Comparison of ENCODE assay signal across 8 mouse cellular contexts in the genomic region with DNA sequence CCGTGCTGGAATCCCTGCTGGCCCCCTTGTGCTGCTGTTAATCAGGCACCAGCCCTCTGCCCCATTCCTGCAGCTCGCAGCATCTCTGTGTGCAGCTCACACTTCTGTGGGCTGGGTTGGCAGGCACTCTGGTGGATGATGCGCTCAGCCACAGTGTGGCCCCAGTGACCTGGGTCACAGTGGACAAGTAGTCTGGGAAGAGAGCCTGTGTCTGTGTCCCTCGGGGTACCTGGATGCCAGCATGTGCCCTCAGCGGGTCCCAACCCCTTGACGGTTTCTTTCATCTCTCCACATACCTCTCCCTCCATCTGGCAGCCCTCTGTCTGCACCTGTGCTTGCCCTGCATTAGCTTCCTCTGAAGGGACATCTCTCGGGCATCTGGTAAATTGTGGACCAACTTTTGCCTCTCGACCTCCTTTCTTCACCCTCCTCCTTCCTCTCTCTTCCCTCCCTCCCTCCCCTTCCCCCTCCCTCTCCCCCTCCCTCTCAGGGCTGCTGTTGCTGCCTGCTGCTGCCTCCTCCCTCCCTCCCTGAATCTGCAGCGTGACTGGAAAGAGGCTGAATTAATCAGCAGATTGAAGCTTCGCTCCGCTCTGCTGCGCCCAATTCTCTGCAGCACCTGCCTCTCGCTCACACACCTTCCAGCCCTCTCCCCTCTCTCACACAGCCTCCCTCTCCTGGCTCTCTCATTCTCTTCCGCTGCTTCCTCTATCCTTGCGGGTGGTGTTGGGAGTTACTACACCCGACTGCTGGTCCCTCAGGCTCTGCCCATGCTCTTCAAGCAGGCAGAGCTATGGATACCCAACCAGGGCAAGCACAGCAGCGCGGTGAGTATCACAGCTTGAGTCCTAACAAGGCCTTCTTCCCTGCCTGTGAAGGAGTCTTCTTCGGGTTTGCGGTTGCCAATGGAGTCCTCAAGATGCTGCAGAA. TPM values are rescaled to one million over a fixed set of nuclear protein-coding genes. Genes with fewer than 3 reads are reported as not detected.
DNase-seq lines count a peak whose midpoint lies in the region; ATAC-seq and TF ChIP-seq lines count a peak whose summit lies in the region.

No protein-coding gene starts in this region.

- H3K4me3 ChIP-seq in hindbrain, embryonic 13.5 days, result peak overlapping the region; percentile 23
- peak overlapping the region; percentile 50 for H3K4me3 ChIP-seq in left cerebral cortex, adult 2 months
- peak overlapping the region; percentile 27 for H3K4me3 ChIP-seq in midbrain, embryonic 16.5 days (ENCODE audit: low read depth, low read length)

- peak; percentile 18 for DNase-seq in gastrocnemius, postnatal 10 days
- DNase-seq in gastrocnemius, adult 8-10 months (ENCODE audit: low spot score in 2 of 2), result no peak
- DNase-seq in embryo, embryonic 10.5 days (ENCODE audit: low spot score), result peak; percentile 71
- DNase-seq in left cerebral cortex, adult 2 months (ENCODE audit: extremely low spot score in 1 of 2, low spot score in 2 of 2), result peak; percentile 51 to 68
- DNase-seq in c-Kit-positive CD71-positive TER-119-positive erythroid progenitor cells, embryonic 14.5 days (ENCODE audit: low spot score), result no peak
- no peak for DNase-seq in adrenal gland, postnatal 25 days

- peaks cover 1% of the 10 kb centered on the region; the same call in 1 of the 2 replicates for H3K36me3 ChIP-seq in hindbrain, embryonic 13.5 days
- no peaks in the 10 kb centered on the region for H3K36me3 ChIP-seq in midbrain, embryonic 16.5 days (ENCODE audit: control insufficient read depth, insufficient read depth, low read length)

- H3K4me1 ChIP-seq in hindbrain, embryonic 13.5 days (replicated peaks), result peaks cover 87% of the 10 kb centered on the region
- H3K4me1 ChIP-seq in midbrain, embryonic 16.5 days (ENCODE audit: control insufficient read depth, insufficient read depth, low read length), result peaks cover 38% of the 10 kb centered on the region

- H3K9me3 ChIP-seq in hindbrain, embryonic 13.5 days, result no peaks in the 10 kb centered on the region
- no peaks in the 10 kb centered on the region for H3K9me3 ChIP-seq in midbrain, embryonic 16.5 days (replicated peaks; ENCODE audit: control insufficient read depth, low read length, poor library complexity, severe bottlenecking)

- peak overlapping the region; percentile 65 for H3K9ac ChIP-seq in hindbrain, embryonic 13.5 days
- peak overlapping the region; percentile 51 for H3K9ac ChIP-seq in midbrain, embryonic 16.5 days (ENCODE audit: low read depth, low read length)

- intact Hi-C loops in left cerebral cortex, adult 2 months (cut with DNase I), result loop anchor here (2.0 to 5.0 kb wide), 2 partner anchors 32 to 53 kb away; a partner anchor contains a TSS

- H3K27ac ChIP-seq in hindbrain, embryonic 13.5 days, result peak overlapping the region; percentile 88
- H3K27ac ChIP-seq in left cerebral cortex, adult 2 months, result peak overlapping the region; percentile 91
- peak overlapping the region; percentile 74 for H3K27ac ChIP-seq in midbrain, embryonic 16.5 days (ENCODE audit: low read length)

- TF ChIP-seq CTCF in left cerebral cortex, adult 2 months (IDR thresholded peaks at IDR 0.05), result no peak

- no peaks in the 10 kb centered on the region for H3K27me3 ChIP-seq in hindbrain, embryonic 13.5 days
- H3K27me3 ChIP-seq in midbrain, embryonic 16.5 days (ENCODE audit: control insufficient read depth, insufficient read depth, low read depth, low read length), result no peaks in the 10 kb centered on the region

- 7% methylated on average over 20 of the region's 20 CpGs for WGBS in hindbrain, embryonic 13.5 days
- 6% methylated on average over 20 of the region's 20 CpGs for WGBS in midbrain, embryonic 16.5 days

- ATAC-seq in hindbrain, embryonic 13.5 days (ENCODE audit: low FRiP score), result peak; percentile 74
- peak; percentile 72 for ATAC-seq in midbrain, embryonic 16.5 days

- peak overlapping the region; percentile 50 for H3K4me2 ChIP-seq in hindbrain, embryonic 13.5 days
- peak overlapping the region; percentile 42 for H3K4me2 ChIP-seq in midbrain, embryonic 16.5 days (ENCODE audit: low read length)

RNA-seq across cellular contexts. Expression of a gene that starts 15.2 kb away (rescaled TPM):
- total RNA-seq in gastrocnemius, postnatal 10 days (2021), result 10 to 100 TPM; 55.6 to 60.0 TPM
- total RNA-seq in gastrocnemius, adult 8-10 months (2022), result 100 to 1,000 TPM in 3 of 4 experiments, 10 to 100 TPM in 1; 90.5 to 118 (median 104) TPM
- polyA plus RNA-seq in hindbrain, embryonic 13.5 days (2015; fragmentation: Nextera tagmentation; extraction: Ambion mirVana), result 30.9 TPM in 2 replicates
- 10 to 100 TPM; 62.3 to 62.7 TPM for total RNA-seq in left cerebral cortex, adult 2 months (2021)
- polyA plus RNA-seq in midbrain, embryonic 16.5 days (2015; fragmentation: Nextera tagmentation; extraction: Ambion mirVana), result 25.1 and 25.6 TPM in 2 replicates
- 80.9 and 114 TPM in 2 replicates for total RNA-seq in adrenal gland, postnatal 25 days (2021)

RNA-seq across cellular contexts. Expression of a gene that starts 33.0 kb away (rescaled TPM):
- 10 to 100 TPM; 16.8 to 22.7 TPM for total RNA-seq in gastrocnemius, postnatal 10 days (2021)
- total RNA-seq in gastrocnemius, adult 8-10 months (2022), result 10 to 100 TPM; 11.6 to 14.6 (median 12.3) TPM
- polyA plus RNA-seq in hindbrain, embryonic 13.5 days (2015; fragmentation: Nextera tagmentation; extraction: Ambion mirVana), result 11.6 and 11.8 TPM in 2 replicates
- total RNA-seq in left cerebral cortex, adult 2 months (2021), result 10 to 100 TPM; 18.1 to 18.8 TPM
- 7.6 and 8.9 TPM in 2 replicates for polyA plus RNA-seq in midbrain, embryonic 16.5 days (2015; fragmentation: Nextera tagmentation; extraction: Ambion mirVana)
- total RNA-seq in adrenal gland, postnatal 25 days (2021), result 56.2 and 73.4 TPM in 2 replicates

RNA-seq across cellular contexts. Expression of a gene that starts 34.1 kb away (rescaled TPM):
- total RNA-seq in gastrocnemius, postnatal 10 days (2021), result 10 to 100 TPM; 10.3 to 11.1 TPM
- 1 to 10 TPM; 4.8 to 7.2 (median 5.7) TPM for total RNA-seq in gastrocnemius, adult 8-10 months (2022)
- 24.5 and 25.4 TPM in 2 replicates for polyA plus RNA-seq in hindbrain, embryonic 13.5 days (2015; fragmentation: Nextera tagmentation; extraction: Ambion mirVana)
- total RNA-seq in left cerebral cortex, adult 2 months (2021), result 10 to 100 TPM; 12.4 to 14.2 TPM
- polyA plus RNA-seq in midbrain, embryonic 16.5 days (2015; fragmentation: Nextera tagmentation; extraction: Ambion mirVana), result 23.7 and 24.2 TPM in 2 replicates
- total RNA-seq in adrenal gland, postnatal 25 days (2021), result 20.7 and 27.4 TPM in 2 replicates

RNA-seq across cellular contexts. Expression of a gene that starts 43.4 kb away (rescaled TPM):
- 10 to 100 TPM; 16.5 to 17.4 TPM for total RNA-seq in gastrocnemius, postnatal 10 days (2021)
- 10 to 100 TPM in 2 of 4 experiments, 1 to 10 TPM in 2; 6.6 to 20.8 (median 9.5) TPM for total RNA-seq in gastrocnemius, adult 8-10 months (2022)
- 1.00 and 2.2 TPM in 2 replicates for polyA plus RNA-seq in hindbrain, embryonic 13.5 days (2015; fragmentation: Nextera tagmentation; extraction: Ambion mirVana)
- 1 to 10 TPM; 2.3 to 3.6 TPM for total RNA-seq in left cerebral cortex, adult 2 months (2021)
- polyA plus RNA-seq in midbrain, embryonic 16.5 days (2015; fragmentation: Nextera tagmentation; extraction: Ambion mirVana), result 0.82 and 1.0 TPM in 2 replicates
- total RNA-seq in adrenal gland, postnatal 25 days (2021), result 8.4 and 11.8 TPM in 2 replicates

Comparison
In these comparisons a context has a peak if more than half of its experiments do, and no peak if none do; other contexts are left out.
1. DNase-seq: peak in gastrocnemius, postnatal 10 days (single experiment), embryo, embryonic 10.5 days (single experiment) and left cerebral cortex, adult 2 months (2 of 2); none in gastrocnemius, adult 8-10 months (0 of 2), c-Kit-positive CD71-positive TER-119-positive erythroid progenitor cells, embryonic 14.5 days (single experiment) and adrenal gland, postnatal 25 days (single experiment).
2. Peak in every context shown above with its lines, with median percentiles within 50 percentile points of each other: H3K27ac ChIP-seq and H3K4me3 ChIP-seq.